Mouse (Mus musculus): ENCODE measurements around the gene Gale.
A peak's percentile ranks its signal among the peaks of the same experiment; 100 is the strongest.
"Not testable (repeated sequence)": the region's sequence is repeated elsewhere in the genome, so short reads cannot be mapped to it uniquely, and the experiment has no call there.

Gale gene

DNA sequence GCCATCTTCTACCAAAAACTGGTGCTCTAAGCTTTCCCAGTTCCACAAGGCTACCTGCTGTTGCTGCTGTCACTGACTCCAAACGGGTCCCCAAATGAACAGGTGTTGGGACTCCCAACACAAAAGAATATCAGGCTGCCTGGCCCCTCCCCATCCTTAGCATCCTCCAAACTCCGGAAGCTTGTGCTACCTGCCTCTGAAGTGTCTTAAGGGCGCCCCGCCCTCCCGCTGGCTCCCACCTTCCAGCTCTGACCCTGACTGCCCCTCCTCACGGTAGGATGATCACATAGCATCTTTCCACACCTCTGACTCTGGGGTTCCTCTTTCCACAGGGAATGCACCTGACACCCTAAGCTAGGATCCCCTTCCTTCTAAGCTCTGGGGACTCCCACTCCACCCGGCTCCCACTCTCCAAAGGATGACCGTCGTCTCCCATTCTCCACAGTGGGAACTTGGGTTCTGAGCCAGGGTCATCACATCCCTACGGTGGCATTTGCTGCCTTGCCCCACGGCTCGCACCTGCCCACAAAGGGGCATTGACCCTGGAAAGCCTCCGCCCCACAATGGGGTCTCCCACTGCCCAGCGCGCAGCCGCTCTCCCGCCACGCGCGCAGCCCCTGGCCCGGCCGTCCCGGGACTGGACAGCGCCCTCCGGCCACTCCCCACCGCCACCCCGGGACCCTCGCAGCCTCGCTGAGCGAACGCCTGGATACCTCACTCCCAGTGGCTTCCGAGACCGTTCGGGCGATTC lies 8.5 kb downstream of the Gale start:
- no peak for DNase-seq

DNA sequence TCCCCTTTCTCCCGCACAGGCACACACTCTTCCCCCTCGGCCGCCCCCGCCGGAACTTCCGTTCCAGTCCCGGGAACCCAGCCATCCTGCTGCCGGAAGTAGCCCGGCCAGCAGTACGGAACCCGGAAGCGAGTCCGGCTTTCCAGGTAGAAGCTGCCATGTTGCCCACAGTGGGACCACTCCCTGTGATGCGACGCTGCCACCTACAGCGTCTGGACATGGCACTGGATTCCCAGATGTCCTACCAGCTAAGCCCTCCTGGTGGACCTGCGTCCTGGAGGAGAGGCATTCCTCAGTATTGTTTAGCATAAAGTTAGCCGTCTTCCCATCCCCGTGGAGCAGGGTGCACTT lies 9.0 kb downstream of the Gale start, which contains the start of gene Lypla2:
TSS of gene Lypla2 (minus strand) at position 71 of the 351 bp plus-strand sequence.
- DNase-seq, result peak; percentile 90 to 94

DNA sequence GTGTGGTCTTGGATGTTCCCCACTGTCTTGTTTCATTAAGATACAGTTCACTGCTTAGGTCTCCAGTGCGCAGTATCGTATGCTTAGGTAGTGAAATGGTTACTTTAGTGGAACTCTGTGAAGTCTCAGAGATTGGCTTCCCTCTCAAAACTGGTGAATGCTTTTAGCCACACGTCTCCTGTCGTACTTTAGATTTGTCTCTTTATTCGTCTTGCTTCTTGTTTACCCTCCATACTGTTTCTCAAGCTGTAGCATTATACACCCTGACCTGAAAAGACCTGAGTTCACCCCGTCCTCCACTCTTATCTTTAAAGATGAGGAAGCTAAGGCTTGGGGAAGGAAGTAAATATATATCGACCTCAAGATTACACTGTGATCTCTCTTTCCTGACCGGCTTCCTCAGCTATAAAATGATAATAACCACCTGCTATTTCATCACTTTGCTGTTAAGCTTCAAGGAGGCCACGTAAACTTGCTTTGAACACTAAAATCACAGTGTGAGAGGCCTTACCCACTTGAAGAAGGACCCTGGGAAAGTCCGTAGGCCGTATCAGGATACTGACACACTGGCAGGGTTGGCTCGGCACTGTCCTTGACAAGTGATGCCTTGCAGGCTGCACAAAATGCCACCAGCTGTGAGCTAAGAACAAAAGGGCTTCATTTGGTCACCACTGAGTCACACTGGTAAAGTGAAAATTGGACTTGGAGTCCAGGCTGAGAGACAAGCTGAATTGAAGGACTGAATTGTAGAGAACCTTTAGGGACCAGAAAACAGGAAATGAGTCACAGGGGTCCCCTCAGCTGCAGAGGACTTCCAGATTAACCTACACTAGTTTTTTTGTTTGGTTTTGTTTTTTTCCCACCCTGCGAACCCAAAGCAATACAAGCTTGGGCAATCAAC lies 9.6 kb downstream of the Gale start:
- no peak for DNase-seq

DNA sequence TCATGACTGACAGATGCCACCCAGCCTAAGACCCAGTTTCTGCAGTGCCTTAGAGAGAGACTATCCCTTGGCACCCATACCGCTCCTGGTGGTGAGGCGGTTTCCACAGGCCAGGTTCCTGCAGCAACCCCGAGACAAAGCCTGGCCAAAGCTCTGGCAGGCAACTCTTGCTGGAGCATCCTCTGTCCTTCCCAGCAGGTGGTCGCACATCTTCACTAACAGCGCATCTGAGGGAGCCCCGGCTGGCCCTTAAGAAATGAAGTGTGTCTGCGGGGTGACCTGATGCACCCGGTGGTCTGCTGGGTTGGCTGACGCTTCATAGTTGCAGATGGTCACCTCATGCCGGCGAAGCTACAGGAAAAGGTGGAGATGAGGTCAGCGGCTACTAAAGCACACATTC lies 12.6 kb downstream of the Gale start:
- peak in 1 of 2 experiments; percentile 19 for DNase-seq

DNA sequence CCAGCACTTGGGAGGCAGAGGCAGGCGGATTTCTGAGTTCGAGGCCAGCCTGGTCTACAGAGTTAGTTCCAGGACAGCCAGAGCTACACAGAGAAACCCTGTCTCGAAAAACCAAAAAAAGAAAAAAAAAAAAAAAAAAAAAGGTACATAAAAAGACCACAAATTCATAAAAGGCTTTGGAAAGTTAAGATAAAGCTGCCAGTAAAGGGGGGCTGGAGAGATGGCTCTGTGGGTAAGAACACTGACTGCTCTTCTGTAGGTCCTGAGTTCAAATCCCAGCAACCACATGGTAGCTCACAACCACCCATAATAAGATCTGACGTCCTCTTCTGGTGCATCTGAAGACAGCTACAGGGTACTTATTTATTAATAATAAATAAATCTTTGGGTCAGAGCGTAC lies 16.7 kb downstream of the Gale start:
- not testable (repeated sequence) for DNase-seq

DNA sequence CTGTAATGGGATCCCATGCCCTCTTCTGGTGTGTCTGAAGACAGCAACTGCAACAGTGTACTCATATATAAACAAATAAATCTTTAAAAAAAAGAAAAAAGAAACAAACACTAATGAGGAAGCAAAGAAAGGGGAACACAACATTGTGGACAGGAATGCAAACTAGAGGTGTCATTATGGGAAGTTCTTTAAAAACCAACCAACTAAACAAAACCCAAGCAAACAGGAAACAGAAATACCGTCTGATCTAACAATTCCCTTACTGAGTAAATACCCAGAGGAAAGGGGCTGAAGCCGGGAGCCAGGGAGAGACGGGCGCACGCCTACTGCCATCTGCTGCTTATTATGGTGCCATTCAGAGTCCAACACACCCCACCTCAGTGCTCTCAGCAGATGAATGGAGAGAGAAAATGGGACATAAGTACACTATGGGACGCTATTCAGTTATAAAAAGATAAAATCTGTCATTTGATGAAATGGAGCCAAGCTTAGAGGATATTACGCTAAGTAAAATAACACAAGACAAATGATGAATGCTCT lies 18.1 kb downstream of the Gale start:
- DNase-seq, result peak; percentile 59 to 72

DNA sequence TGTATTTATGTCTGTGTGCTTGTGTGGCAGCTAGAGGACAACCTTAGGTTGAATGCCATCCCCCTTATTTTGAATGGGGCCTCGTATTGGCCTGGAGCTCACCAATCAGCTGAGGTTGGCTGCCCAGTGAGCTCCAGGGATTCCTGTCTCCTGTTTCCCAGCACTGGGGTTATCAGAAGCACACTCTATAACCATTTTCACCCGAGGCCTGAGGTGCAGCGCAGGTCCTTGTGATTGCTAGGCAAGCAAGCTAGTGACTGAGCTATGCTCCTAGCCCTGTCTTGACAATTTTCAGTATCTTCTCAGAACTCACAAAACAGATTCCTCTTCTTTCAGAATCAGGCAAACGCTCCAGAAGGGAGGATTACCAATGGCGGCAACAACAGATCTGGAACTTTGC lies 21.0 kb downstream of the Gale start:
- DNase-seq, result no peak

DNA sequence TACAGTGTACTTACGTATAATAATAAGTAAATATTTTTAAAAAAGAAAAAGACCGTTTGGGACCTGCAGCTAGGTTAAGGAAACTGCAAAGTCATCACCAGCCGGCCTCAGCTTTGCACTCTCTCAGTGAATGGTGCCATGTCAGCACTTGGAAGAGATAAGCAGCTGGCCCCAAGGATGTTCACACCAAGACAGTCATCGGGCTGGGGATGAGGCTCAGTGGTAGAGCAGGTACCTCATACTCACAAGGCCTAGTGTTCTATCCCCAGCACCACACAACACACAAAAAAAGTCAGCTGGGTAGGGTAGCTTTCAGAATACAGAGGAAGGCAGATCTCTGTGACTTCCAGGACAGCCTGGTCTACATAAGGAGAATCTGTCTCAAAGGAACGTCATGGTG lies 21.7 kb downstream of the Gale start:
- DNase-seq, result no peak

DNA sequence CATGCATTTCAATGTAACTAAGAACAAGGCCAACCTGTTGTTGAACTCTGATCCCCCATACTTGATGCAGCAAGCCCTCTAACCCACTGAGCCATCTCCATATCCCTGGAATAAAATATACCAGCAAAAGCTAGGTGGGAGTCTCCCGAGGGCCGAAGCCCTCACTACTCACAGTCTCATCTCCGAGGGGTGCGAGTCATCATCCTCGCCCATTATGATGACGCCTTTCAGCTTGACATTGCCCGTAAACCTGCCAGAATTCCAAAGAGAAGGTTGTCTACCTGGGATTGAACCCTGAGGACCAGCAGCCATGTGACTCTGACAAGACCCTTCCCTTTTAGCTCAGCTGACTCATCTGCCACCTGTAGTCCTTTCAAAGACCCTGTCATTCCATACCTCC lies 22.2 kb downstream of the Gale start:
- no peak for DNase-seq

DNA sequence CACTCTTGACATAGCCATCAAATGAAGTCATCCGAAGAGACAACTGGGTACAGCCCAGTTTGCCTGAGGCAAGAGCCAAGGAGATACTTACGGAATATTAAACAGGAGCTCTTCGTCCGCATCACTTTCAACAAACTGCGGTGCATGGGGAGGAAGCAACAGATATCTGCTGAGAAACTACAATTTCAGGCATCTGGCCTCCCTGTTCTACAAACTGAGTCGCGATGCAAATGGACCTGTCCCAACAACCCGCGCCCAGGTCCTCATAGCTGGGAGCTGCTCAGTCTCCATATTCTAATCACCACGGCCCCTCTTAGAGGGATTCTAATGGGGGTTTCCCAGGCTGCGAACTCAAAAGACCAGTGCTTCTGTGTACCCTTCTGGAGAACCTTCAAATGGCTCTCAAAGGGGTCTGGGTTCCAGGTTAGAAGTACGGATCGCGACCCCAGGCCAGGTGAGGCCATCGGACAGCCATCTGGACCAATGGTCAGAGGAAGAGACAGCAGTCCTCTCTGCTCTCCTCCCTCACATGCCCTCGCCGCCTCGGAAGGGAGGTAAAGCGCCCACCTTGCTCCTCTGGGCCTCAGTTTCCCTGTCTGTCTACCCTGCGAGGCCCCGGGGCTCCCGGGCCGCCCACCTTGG lies 22.9 kb downstream of the Gale start:
- DNase-seq, result no peak

DNA sequence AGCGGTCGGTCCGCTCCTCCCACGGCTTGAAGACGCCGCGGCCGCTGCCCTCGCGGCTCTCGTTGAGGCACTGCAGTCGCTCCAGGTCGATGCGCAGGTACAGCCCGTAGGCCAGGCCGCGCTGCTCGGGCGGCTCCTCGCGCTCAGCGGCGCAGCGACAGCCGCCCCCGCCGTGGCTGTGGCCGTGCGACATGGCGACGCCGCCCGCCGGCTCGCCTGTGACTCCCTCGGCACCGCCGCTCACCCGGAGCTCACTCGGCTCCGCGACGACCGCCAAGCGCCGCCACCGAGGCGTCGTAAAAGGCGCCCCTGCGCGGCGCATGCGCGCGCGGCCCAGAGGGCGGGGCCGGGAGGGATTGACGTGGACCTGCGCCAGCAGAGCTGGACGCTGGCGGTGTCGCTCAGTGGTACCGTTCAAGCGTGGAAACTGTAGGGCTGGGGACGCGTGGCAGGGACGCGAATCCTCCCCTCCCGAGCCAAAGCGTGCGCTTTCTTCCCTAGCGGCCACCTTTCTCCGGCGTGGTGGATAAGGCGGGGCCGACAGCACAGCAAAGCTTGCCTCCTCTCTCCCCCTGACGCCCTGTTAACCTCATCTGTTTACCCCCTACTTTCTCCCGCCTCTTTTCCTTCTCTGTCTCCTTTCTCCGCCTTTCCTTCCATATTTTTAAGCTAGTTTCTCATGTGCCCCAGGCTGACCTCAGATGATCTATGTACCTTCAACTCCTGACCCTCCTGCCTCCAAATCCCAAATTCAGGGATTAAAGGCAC lies 23.6 kb downstream of the Gale start, which contains the start of gene Pithd1:
TSS of gene Pithd1 (minus strand) at position 322 of the 768 bp plus-strand sequence.
- peak; percentile 96 for DNase-seq

DNA sequence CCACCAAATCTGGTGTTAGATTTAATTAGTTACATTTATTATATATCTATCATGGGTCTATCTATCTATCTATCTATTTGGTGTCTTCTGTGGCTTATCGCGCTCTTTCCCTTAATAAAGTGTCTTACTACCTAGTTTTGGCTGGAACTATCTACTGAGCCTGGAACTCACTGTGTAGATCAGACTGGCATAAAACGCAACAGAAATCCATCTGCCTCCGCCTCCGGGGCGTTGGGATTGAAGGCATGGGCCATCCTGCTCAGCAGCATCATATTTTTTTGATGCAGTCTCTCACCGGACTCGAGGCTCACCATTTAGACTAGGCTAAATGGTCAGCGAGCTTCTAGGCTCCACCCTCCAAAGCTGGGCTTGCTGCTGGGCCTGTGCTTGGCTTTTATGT lies 24.2 kb downstream of the Gale start:
- peak; percentile 22 to 35 for DNase-seq

DNA sequence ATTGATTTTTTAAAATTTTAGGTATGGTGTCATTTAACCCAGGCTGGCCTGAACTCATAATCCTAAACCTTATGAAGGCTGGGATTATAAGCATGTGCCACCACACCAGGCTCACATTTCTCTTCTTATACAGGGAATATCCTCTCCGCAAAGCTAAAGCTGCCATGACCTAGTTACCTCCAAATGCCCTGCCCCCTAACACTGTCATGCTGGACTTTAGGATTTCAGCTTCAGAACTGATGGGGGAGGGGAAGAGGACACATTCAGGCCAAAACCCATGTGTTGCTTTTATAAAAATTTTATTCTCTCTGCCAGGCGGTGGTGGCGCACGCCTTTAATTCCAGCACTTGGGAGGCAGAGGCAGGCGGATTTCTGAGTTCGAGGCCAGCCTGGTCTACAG lies 30.4 kb downstream of the Gale start:
- DNase-seq, result no peak

DNA sequence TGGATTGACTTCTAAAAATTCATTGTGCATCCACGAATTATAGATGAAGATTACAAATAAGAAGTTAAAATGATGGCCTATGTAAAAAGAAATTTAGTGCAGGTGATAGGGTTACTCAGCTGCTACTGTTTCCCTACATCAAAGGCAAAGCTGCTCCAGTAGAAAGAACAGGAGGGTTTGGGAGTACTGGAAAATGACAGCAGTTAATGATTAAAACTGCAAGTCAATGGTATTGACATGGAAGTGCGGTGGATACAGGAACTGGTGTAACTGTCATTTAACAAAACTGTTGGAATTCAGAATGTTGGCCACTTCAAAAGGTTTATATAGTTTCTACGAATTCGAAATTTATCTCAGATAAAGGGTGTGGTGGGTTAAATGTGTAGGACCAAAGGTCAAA lies 31.6 kb downstream of the Gale start:
- no peak for DNase-seq

DNA sequence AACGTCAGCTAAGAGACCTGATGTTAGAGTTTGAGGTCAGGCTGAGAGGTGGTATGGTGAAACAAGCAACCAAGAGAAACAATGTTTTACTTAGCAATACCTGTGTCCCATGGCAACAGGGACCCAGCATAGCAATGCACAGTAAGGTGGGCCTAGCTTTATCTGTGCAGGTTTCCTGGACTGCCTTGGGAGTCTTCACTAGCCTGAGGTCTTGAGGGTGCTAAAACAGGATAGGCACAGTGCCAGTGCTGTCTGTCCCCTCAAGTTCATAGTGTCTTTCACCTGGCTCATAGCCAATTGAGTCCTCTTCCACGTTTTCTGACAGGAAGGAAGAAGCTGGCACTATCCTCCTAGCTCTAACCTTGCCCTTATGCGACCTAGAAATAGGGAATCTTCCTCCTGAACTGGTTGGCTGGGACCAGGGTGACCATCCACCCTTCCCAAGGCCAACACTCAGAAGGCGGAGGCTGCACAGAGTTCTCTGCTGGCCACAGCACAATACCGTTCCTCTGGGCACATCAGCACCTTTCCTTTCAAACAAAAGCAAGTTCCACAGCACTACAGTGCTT lies 40.7 kb downstream of the Gale start:
- DNase-seq, result no peak

DNA sequence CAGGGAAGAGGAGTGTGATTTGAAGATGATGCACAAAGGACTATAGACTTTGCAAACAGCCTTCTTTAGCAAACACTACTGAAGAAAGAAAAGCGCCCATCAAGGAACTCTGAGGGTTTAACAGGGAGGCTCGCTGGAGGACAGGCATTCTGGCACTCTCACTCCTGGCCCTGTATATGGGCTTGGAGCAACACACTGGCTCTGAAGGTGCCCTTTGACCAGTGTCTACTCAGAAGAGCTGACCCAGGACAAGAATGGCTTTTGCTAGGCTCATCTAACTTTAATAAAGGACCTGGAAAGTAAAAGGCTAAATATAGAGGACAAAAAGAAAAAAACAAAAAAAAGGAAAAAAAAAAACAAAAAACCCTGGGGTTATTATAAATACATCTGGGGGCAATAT lies 41.4 kb downstream of the Gale start:
- DNase-seq, result no peak

DNA sequence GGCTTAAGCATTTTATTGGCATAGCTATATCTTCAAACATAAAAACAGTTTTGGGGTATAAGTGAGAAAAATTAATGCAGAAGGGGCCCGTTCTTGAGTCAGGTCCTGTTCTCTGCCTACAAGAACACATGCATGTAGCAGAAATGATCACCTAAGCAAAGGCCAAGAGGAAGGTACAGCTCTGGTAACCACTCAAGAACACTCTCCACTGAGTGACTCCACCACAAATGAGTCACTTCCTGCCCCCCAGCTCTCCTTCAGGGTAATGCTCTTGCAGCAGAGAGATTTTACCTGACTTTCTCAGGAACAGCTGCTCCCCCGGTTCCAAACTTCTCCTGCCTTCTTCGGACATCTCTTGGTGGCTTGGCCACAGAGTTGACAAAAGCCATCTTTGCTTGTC lies 43.3 kb downstream of the Gale start:
- DNase-seq, result no peak

DNA sequence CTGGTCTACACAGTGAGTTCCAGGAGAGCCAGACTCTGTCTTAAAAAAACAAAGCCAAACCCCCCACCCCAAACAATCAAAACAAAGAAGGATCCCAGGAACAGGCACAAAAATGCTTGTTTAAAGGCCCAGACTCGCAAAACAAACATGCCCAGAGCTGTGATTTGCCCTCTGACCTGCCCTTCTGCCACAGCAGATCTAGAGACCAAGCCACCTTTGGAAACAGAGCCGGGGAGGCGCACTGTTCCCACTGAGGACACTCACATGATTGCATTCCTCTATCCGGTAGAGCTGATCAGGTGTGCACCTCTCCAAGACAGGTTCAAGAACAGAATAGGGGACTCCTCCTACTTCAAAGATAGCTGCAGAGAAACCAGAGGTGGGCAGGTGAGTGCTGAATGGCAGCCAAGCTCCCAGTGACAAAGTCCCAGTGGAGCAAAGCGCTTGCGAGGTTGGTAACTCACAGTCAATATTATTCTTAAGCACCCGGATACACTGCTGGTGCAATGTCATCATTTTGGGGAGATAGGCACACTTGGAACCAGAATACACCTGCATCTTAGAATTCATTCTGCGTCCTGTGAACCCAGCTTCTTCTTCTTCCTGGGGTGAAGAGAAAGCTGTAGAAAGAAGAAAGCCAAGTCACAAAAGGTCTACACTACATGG lies 45.4 kb downstream of the Gale start:
- DNase-seq, result no peak

DNA sequence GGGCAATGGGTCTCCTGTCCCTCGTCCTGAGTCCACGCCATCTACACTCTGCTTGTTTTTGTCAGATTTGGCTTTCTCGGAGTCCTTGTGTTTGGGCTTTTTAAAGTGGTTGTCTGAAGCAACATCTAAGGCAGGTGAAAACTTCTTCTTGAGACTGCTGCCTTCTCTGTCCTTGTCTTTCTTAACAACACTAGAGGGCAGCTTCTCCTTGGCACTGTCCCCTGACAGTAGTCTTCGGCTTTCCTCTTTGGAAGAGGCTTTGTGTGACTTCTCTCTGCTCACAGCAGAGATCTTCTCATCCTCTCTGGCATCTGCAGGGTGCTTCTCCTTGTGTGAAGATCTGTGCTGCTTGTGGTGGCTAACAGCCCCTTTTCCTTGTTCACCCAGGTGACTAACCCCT lies 47.1 kb downstream of the Gale start:
- no peak for DNase-seq

DNA sequence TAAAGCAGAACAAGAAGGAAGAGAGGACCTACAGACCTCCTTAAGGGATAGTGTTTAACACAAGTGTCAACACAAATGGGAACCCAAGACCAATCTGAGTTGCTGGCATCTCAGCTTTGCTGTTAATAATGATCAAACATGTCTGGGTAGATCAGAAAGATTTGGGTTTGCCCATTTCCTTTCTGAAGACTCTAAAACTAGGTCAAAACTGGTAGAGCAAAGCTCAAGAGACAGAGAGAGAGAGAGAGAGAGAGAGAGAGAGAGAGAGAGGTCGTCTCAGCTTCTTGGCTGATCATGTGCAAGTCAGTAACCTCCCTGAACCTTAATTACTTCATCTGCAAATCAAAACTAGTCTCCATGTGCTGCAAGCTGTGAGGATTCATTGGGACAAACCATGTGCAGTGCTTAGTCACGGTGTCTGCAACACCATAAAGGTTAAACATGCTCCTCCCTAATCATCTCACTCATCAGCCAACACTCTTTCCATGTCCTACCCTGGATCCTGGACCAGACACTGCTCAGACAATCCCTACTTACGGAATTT lies 52.6 kb downstream of the Gale start:
- no peak for DNase-seq

Measured in cerebellum, postnatal 25 days (tissue).